Mouse (Mus musculus) small intestine, adult 2 months (tissue): ENCODE data around the gene Dnaaf5.

Source experiments
- CTCF ChIP-seq: fragments of 200-500 bp; IDR thresholded peaks from 2 replicates; pipeline ENCODE4 v1.5.1; 2012; ENCODE audit warnings: low read depth, mild to moderate bottlenecking, control low read depth, inconsistent platforms, low read length, moderate library complexity, mixed read lengths; ENCODE audit not compliant: insufficient replicate concordance, insufficient read length; ENCODE audit errors: extremely low read depth
- POLR2A ChIP-seq: fragments of 200-500 bp; IDR thresholded peaks from 2 replicates; pipeline ENCODE4 v1.6.1; 2012; ENCODE audit warnings: low read depth, mild to moderate bottlenecking, control low read depth, inconsistent platforms, low read length, moderate library complexity

DNA sequence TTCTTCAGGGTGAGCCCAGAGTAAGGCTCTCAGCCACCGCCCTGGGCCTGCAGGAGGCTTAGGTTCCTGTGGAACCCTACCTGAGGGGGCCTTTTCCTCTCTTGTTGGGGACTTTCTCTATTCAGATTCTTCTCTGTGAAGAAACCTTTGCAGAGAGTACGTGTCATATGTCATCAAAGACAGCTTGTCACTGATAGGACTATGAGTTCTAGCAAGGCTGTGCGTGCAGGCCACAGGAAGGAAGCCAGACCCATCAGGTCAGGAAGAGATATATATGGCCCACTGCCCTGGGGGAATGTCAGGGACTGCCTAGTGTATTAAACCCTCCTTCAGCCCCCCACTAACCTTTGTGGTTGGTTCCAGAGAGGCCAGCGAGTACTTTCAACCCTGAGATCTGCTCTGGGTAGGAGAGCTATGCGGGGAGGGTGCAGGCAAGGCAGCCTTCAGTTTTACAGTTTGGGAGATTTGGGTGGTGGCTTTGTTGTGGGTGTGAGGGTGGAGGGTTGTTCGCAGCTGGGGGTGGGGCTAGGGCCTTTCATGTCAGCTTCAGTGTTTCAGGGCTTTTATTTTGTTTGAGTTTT, 16.8 kb downstream of the Dnaaf5 start:
- TF ChIP-seq POLR2A (no peak), CTCF (no peak)
